Mouse (Mus musculus) kidney, embryonic 14.5 days (tissue): Measurements from ENCODE around the gene Lman2. TPM values are rescaled to one million over a fixed set of nuclear protein-coding genes. Genes with fewer than 3 reads are reported as not detected.

Experiments
- ATAC-seq: fragments of 200-750 bp; cut with Nextera tagmentation; 2 replicates; pipeline ENCODE4 v1.8.0; 2017; ENCODE audit warnings: moderate number of reproducible peaks, mild to moderate bottlenecking, moderate TSS enrichment, moderate library complexity; ENCODE audit not compliant: low FRiP score, low TSS enrichment
- H3K27ac ChIP-seq: fragments of 300-500 bp; sonication (generic); 2 replicates; pipeline ENCODE4 v1.5.1; 2014; ENCODE audit warnings: low read depth, mild to moderate bottlenecking, low read length, moderate library complexity, mixed read lengths
- H3K27me3 ChIP-seq: fragments of 300-500 bp; sonication (generic); 2 replicates; pipeline ENCODE4 v1.6.1; 2014; ENCODE audit warnings: mild to moderate bottlenecking, low read length; ENCODE audit not compliant: control insufficient read depth, insufficient read depth
- H3K36me3 ChIP-seq: fragments of 300-500 bp; sonication (generic); 2 replicates; pipeline ENCODE4 v1.6.1; 2014; ENCODE audit warnings: low read length, mixed read lengths; ENCODE audit not compliant: control insufficient read depth, insufficient read depth
- H3K4me1 ChIP-seq: fragments of 300-500 bp; sonication (generic); 2 replicates; pipeline ENCODE4 v1.6.1; 2014; ENCODE audit warnings: low read length, mixed read lengths; ENCODE audit not compliant: control insufficient read depth, insufficient read depth
- H3K4me2 ChIP-seq: fragments of 300-500 bp; sonication (generic); replicated peaks from 2 replicates; pipeline ENCODE4 v1.6.1; 2014; ENCODE audit warnings: low read depth, mild to moderate bottlenecking, low read length
- H3K4me3 ChIP-seq: fragments of 300-500 bp; sonication (generic); 2 replicates; pipeline ENCODE4 v1.5.1; 2014; ENCODE audit warnings: mild to moderate bottlenecking, low read length
- H3K9ac ChIP-seq: fragments of 300-500 bp; sonication (generic); 2 replicates; pipeline ENCODE4 v1.6.1; 2014; ENCODE audit warnings: low read depth, mild to moderate bottlenecking, low read length, moderate library complexity
- H3K9me3 ChIP-seq: fragments of 300-500 bp; sonication (generic); 2 replicates; pipeline ENCODE4 v1.6.1; 2016; ENCODE audit warnings: low read length; ENCODE audit not compliant: control insufficient read depth
- WGBS: fragments of 180-500 bp; shearing (Covaris S2); extraction: QIAGEN DNeasy Blood & Tissue Kit; methylation state at CpG from one replicate; pipeline ENCODE4 v1.1.7; 2014; 5-methylcytosine and 5-hydroxymethylcytosine counted together
- polyA plus RNA-seq: library from polyadenylated mRNA; unstranded; fragments of >200 nt; fragmentation: Nextera tagmentation; extraction: Ambion mirVana; gene quantifications from 2 replicates; pipeline ENCODE4 v1.2.1, GENCODE M21; 2014

Gene Lman2
- polyA plus RNA-seq, 1 experiment from 2014 or later: 108 TPM

- peaks cover 52% of the 10 kb centered on the region for H3K36me3 ChIP-seq
- WGBS: 90% methylated on average over 7 of the region's 7 CpGs
- no peak overlapping the region for H3K9ac ChIP-seq
- H3K27me3 ChIP-seq: no peaks in the 10 kb centered on the region
- no peak for ATAC-seq
- H3K9me3 ChIP-seq: no peaks in the 10 kb centered on the region
- H3K27ac ChIP-seq: no peak overlapping the region
- H3K4me1 ChIP-seq: no peaks in the 10 kb centered on the region
- H3K4me2 ChIP-seq: no peak overlapping the region
- H3K4me3 ChIP-seq: no peak overlapping the region
Measured at GRCm38 (mm10) chr13:55344286-55344685, 18.3 kb downstream of the Lman2 start.

GRCm38 (mm10) chr13:55342469-55342868 lies 20.1 kb downstream of the Lman2 start:
- Histone ChIP-seq H3K27ac (no peak overlapping the region), H3K9me3 (no peaks in the 10 kb centered on the region), H3K36me3 (peaks cover 35% of the 10 kb centered on the region), H3K4me3 (no peak overlapping the region), H3K27me3 (no peaks in the 10 kb centered on the region), H3K4me2 (no peak overlapping the region), H3K9ac (no peak overlapping the region), H3K4me1 (no peaks in the 10 kb centered on the region)
- ATAC-seq: no peak
- WGBS: 46% methylated on average over 11 of the region's 11 CpGs

GRCm38 (mm10) chr13:55339259-55339658 lies 23.3 kb downstream of the Lman2 start:
- WGBS: 40% methylated on average over 2 of the region's 2 CpGs
- H3K9ac ChIP-seq: no peak overlapping the region
- no peak overlapping the region for H3K4me2 ChIP-seq
- peaks cover 5% of the 10 kb centered on the region; the same call in 1 of the 2 replicates for H3K36me3 ChIP-seq
- H3K27ac ChIP-seq: no peak overlapping the region
- H3K9me3 ChIP-seq: no peaks in the 10 kb centered on the region
- no peak for ATAC-seq
- no peaks in the 10 kb centered on the region for H3K4me1 ChIP-seq
- H3K4me3 ChIP-seq: no peak overlapping the region
- H3K27me3 ChIP-seq: no peaks in the 10 kb centered on the region

GRCm38 (mm10) chr13:55338131-55339054 lies 24.2 kb downstream of the Lman2 start:
- no peak for ATAC-seq
- Histone ChIP-seq H3K4me1 (no peaks in the 10 kb centered on the region), H3K27ac (no peak overlapping the region), H3K4me2 (no peak overlapping the region), H3K9ac (no peak overlapping the region), H3K9me3 (no peaks in the 10 kb centered on the region), H3K36me3 (no peaks in the 10 kb centered on the region), H3K4me3 (no peak overlapping the region), H3K27me3 (no peaks in the 10 kb centered on the region)
- 63% methylated on average over 12 of the region's 12 CpGs for WGBS

- H3K36me3 ChIP-seq: no peaks in the 10 kb centered on the region
- H3K4me2 ChIP-seq: no peak overlapping the region
- H3K4me1 ChIP-seq: no peaks in the 10 kb centered on the region
- peak; percentile 64 for ATAC-seq
- H3K9ac ChIP-seq: no peak overlapping the region
- no peak overlapping the region for H3K4me3 ChIP-seq
- 48% methylated on average over 10 of the region's 10 CpGs for WGBS
- H3K9me3 ChIP-seq: no peaks in the 10 kb centered on the region
- H3K27me3 ChIP-seq: no peaks in the 10 kb centered on the region
- no peak overlapping the region for H3K27ac ChIP-seq
Measured at GRCm38 (mm10) chr13:55337341-55337975, 25.1 kb downstream of the Lman2 start.

- no peak overlapping the region for H3K27ac ChIP-seq
- no peaks in the 10 kb centered on the region for H3K27me3 ChIP-seq
- H3K9me3 ChIP-seq: no peaks in the 10 kb centered on the region
- ATAC-seq: no peak
- no peak overlapping the region for H3K9ac ChIP-seq
- no peak overlapping the region for H3K4me2 ChIP-seq
- H3K4me3 ChIP-seq: no peak overlapping the region
- peaks cover 4% of the 10 kb centered on the region; the same call in 1 of the 2 replicates for H3K4me1 ChIP-seq
- no peaks in the 10 kb centered on the region for H3K36me3 ChIP-seq
- 88% methylated on average over 4 of the region's 4 CpGs for WGBS
Measured at GRCm38 (mm10) chr13:55335701-55336100, 26.9 kb downstream of the Lman2 start.

- no peaks in the 10 kb centered on the region for H3K9me3 ChIP-seq
- 90% methylated on average over 3 of the region's 3 CpGs for WGBS
- no peak overlapping the region for H3K9ac ChIP-seq
- no peaks in the 10 kb centered on the region for H3K36me3 ChIP-seq
- no peak overlapping the region for H3K4me3 ChIP-seq
- no peak overlapping the region for H3K27ac ChIP-seq
- peaks cover 16% of the 10 kb centered on the region for H3K4me1 ChIP-seq
- no peak for ATAC-seq
- no peak overlapping the region for H3K4me2 ChIP-seq
- H3K27me3 ChIP-seq: no peaks in the 10 kb centered on the region
Measured at GRCm38 (mm10) chr13:55332331-55332730, 30.3 kb downstream of the Lman2 start.

GRCm38 (mm10) chr13:55330567-55331400 lies 31.8 kb downstream of the Lman2 start:
- WGBS: 40% methylated on average over 14 of the region's 14 CpGs
- Histone ChIP-seq H3K36me3 (peaks cover 5% of the 10 kb centered on the region), H3K27ac (peak overlapping the region; percentile 90), H3K4me3 (peak overlapping the region; percentile 52), H3K27me3 (no peaks in the 10 kb centered on the region), H3K9ac (peak overlapping the region; percentile 58; the same call in 1 of the 2 replicates), H3K9me3 (no peaks in the 10 kb centered on the region), H3K4me2 (peak overlapping the region; percentile 95), H3K4me1 (peaks cover 20% of the 10 kb centered on the region)
- no peak for ATAC-seq
